Mouse (Mus musculus) E14TG2a.4 (cell line): ENCODE measurements at regions not wholly inside any gene's neighbourhood (a gene's known extent, or its start where the extent isn't known, plus 50 kb on each side); places are given as distances from the start of the nearest gene placed in this dataset.

Experiments used
- CTCF ChIP-seq: conservative IDR thresholded peaks from 2 replicates; pipeline ENCODE4 v1.5.1; 2014; ENCODE audit warnings: low read length
- NANOG ChIP-seq: IDR thresholded peaks from 2 replicates; pipeline ENCODE4 v1.6.1; 2014; ENCODE audit warnings: borderline replicate concordance, low read length, mixed read lengths

GRCm38 (mm10) chr13:119233869-119234268 is 194.5 kb upstream of the Paip1 start:
- TF ChIP-seq CTCF (no peak), NANOG (no peak)
